In genomic region chr1:37028439-37029153, GRCm38 (mm10) we compare ENCODE assay signal across 8 mouse cellular contexts. TPM values are rescaled to one million over a fixed set of nuclear protein-coding genes. Genes with fewer than 3 reads are reported as not detected.
DNase-seq lines count a peak whose midpoint lies in the region; ATAC-seq and TF ChIP-seq lines count a peak whose summit lies in the region.

No protein-coding gene starts in this region.

- no peaks in the 10 kb centered on the region for H3K27me3 ChIP-seq in embryonic facial prominence, embryonic 11.5 days (ENCODE audit: control insufficient read depth, insufficient read depth, low read length)
- H3K27me3 ChIP-seq in intestine, embryonic 14.5 days (replicated peaks; ENCODE audit: control insufficient read depth, insufficient read depth, low read length) = no peaks in the 10 kb centered on the region
- no peaks in the 10 kb centered on the region for H3K27me3 ChIP-seq in neural tube, embryonic 14.5 days (ENCODE audit: control insufficient read depth, insufficient read depth, low read length)

- no peaks in the 10 kb centered on the region for H3K9me3 ChIP-seq in embryonic facial prominence, embryonic 11.5 days (replicated peaks; ENCODE audit: control insufficient read depth, low read length)
- H3K9me3 ChIP-seq in intestine, embryonic 14.5 days (ENCODE audit: control insufficient read depth, low read length) = no peaks in the 10 kb centered on the region
- no peaks in the 10 kb centered on the region for H3K9me3 ChIP-seq in neural tube, embryonic 14.5 days (ENCODE audit: control insufficient read depth, low read length)

- peak overlapping the region; percentile 38 for H3K4me3 ChIP-seq in lung, adult 2 months (replicated peaks; ENCODE audit: extremely low read depth, low read depth, low read length)
- H3K4me3 ChIP-seq in embryonic facial prominence, embryonic 11.5 days (ENCODE audit: low read depth, low read length) = peak overlapping the region; percentile 46
- H3K4me3 ChIP-seq in intestine, embryonic 14.5 days (ENCODE audit: low read depth, low read length) = peak overlapping the region; percentile 43
- peak overlapping the region; percentile 36 for H3K4me3 ChIP-seq in neural tube, embryonic 14.5 days (ENCODE audit: low read depth, low read length)

- peak overlapping the region; percentile 75 for H3K4me2 ChIP-seq in embryonic facial prominence, embryonic 11.5 days (ENCODE audit: low read depth, low read length)
- H3K4me2 ChIP-seq in intestine, embryonic 14.5 days (ENCODE audit: low read length) = peak overlapping the region; percentile 63
- peak overlapping the region; percentile 70 for H3K4me2 ChIP-seq in neural tube, embryonic 14.5 days (ENCODE audit: low read depth, low read length)

- WGBS in lung, adult 2 months = 7% methylated on average over 18 of the region's 18 CpGs
- 5% methylated on average over 18 of the region's 18 CpGs for WGBS in embryonic facial prominence, embryonic 11.5 days
- WGBS in intestine, embryonic 14.5 days = 5% methylated on average over 18 of the region's 18 CpGs
- 5% methylated on average over 18 of the region's 18 CpGs for WGBS in neural tube, embryonic 14.5 days

- no peaks in the 10 kb centered on the region for H3K4me1 ChIP-seq in lung, adult 2 months (ENCODE audit: control insufficient read depth, insufficient read depth, low read length)
- no peaks in the 10 kb centered on the region for H3K4me1 ChIP-seq in embryonic facial prominence, embryonic 11.5 days (ENCODE audit: control insufficient read depth, insufficient read depth, low read length)
- peaks cover 22% of the 10 kb centered on the region for H3K4me1 ChIP-seq in intestine, embryonic 14.5 days (replicated peaks; ENCODE audit: control insufficient read depth, insufficient read depth, low read length)
- H3K4me1 ChIP-seq in neural tube, embryonic 14.5 days (ENCODE audit: control insufficient read depth, insufficient read depth, low read length) = no peaks in the 10 kb centered on the region

- no peak for TF ChIP-seq CTCF in lung, adult 2 months (IDR thresholded peaks at IDR 0.05; ENCODE audit: insufficient read depth, low read length)

- no peak for ATAC-seq in embryonic facial prominence, embryonic 11.5 days (replicated peaks; ENCODE audit: insufficient number of reproducible peaks, low FRiP score, low TSS enrichment, low read depth)
- ATAC-seq in intestine, embryonic 14.5 days (replicated peaks; ENCODE audit: low FRiP score, low TSS enrichment, low read depth) = no peak
- ATAC-seq in neural tube, embryonic 14.5 days (ENCODE audit: low read depth) = peak; percentile 50; the same call in 1 of the 2 replicates

- no peak overlapping the region for H3K27ac ChIP-seq in embryonic facial prominence, embryonic 11.5 days (replicated peaks; ENCODE audit: low read depth, low read length)
- H3K27ac ChIP-seq in intestine, embryonic 14.5 days (ENCODE audit: low read depth) = peak overlapping the region; percentile 97
- no peak overlapping the region for H3K27ac ChIP-seq in neural tube, embryonic 14.5 days (ENCODE audit: low read depth, low read length)

- DNase-seq in lung, adult 2 months = no peak
- no peak for DNase-seq in lung, postnatal 25 days (ENCODE audit: low spot score)
- DNase-seq in embryonic facial prominence, embryonic 11.5 days (ENCODE audit: low spot score) = no peak
- DNase-seq in intestine, embryonic 14.5 days (ENCODE audit: low spot score) = peak; percentile 56
- no peak for DNase-seq in B cell, adult 2 months
- no peak for DNase-seq in adrenal gland, postnatal 10 days
- no peak for DNase-seq in left cerebral cortex, adult 11 months (ENCODE audit: low spot score)

- no peaks in the 10 kb centered on the region for H3K36me3 ChIP-seq in embryonic facial prominence, embryonic 11.5 days (replicated peaks; ENCODE audit: control insufficient read depth, insufficient read depth, low read depth, low read length)
- no peaks in the 10 kb centered on the region for H3K36me3 ChIP-seq in intestine, embryonic 14.5 days (ENCODE audit: control insufficient read depth, insufficient read depth, low read length)
- H3K36me3 ChIP-seq in neural tube, embryonic 14.5 days (ENCODE audit: control insufficient read depth, insufficient read depth, low read length) = no peaks in the 10 kb centered on the region

- TF ChIP-seq POLR2A in lung, adult 2 months (IDR thresholded peaks at IDR 0.05; ENCODE audit: borderline replicate concordance, extremely low read depth, low read depth, low read length) = no peak

- peak overlapping the region; percentile 43 for H3K9ac ChIP-seq in embryonic facial prominence, embryonic 11.5 days (replicated peaks; ENCODE audit: low read length)
- peak overlapping the region; percentile 43 for H3K9ac ChIP-seq in intestine, embryonic 14.5 days (ENCODE audit: low read length)
- 0 out of 2 replicates have a peak overlapping the region, but pooled peaks have one; percentile 2 for H3K9ac ChIP-seq in neural tube, embryonic 14.5 days (replicated peaks; ENCODE audit: low read depth, low read length)

RNA-seq across cellular contexts. Expression of gene Vwa3b, which starts 2.2 kb away (rescaled TPM):
- 1.9 and 2.4 TPM in 2 replicates for polyA plus RNA-seq in lung, adult 2 months (2012; rRNA removed)
- polyA plus RNA-seq in embryonic facial prominence, embryonic 11.5 days (2014; fragmentation: Nextera tagmentation; extraction: Ambion mirVana) = 0.50 and 1.7 TPM in 2 replicates
- polyA plus RNA-seq in intestine, embryonic 14.5 days (2014; fragmentation: Nextera tagmentation; extraction: Ambion mirVana) = 0.93 and 2.8 TPM in 2 replicates
- polyA plus RNA-seq in neural tube, embryonic 14.5 days (2014; fragmentation: Nextera tagmentation; extraction: Ambion mirVana) = 0.39 and 0.85 TPM in 2 replicates
- 1 to 10 TPM; 1.9 to 2.8 TPM for total RNA-seq in adrenal gland, postnatal 10 days (2021)
